Mouse (Mus musculus): Measurements from ENCODE around the gene Psmd6. TPM values are rescaled to one million over a fixed set of nuclear protein-coding genes. Genes with fewer than 3 reads are reported as not detected.

The Psmd6 gene
- 213 and 218 TPM in 2 replicates for polyA plus RNA-seq (2015; fragmentation: Nextera tagmentation; extraction: Ambion mirVana)

- Histone ChIP-seq H3K27me3 (ENCODE audit: control insufficient read depth, insufficient read depth, low read length) (no peaks in the 10 kb centered on the region), H3K4me3 (replicated peaks; ENCODE audit: low read length) (peak within 1 kb of the TSS; percentile 69), H3K36me3 (ENCODE audit: control insufficient read depth, insufficient read depth, low read length) (peaks cover 9% of the 10 kb centered on the region; the same call in 1 of the 2 replicates), H3K9ac (ENCODE audit: low read length) (peak within 1 kb of the TSS; percentile 98), H3K4me1 (ENCODE audit: control insufficient read depth, insufficient read depth, low read length) (peaks cover 10% of the 10 kb centered on the region; the same call in 1 of the 2 replicates), H3K27ac (ENCODE audit: low read length) (peak within 1 kb of the TSS; percentile 75), H3K9me3 (replicated peaks; ENCODE audit: control insufficient read depth, low read length) (no peaks in the 10 kb centered on the region), H3K4me2 (ENCODE audit: low read depth, low read length) (peak within 1 kb of the TSS; percentile 89)
- ATAC-seq (ENCODE audit: insufficient read depth, low FRiP score): peak; percentile 95
- WGBS: 1% methylated on average over 68 of the region's 68 CpGs
Observed at GRCm38 (mm10) chr14:14120230-14121096, at the start of gene Psmd6. Gene Psmd6 (minus strand): TSS chr14:14120984.

GRCm38 (mm10) chr14:14110710-14111109, 10.1 kb downstream of the Psmd6 start:
- Histone ChIP-seq H3K4me2 (ENCODE audit: low read depth, low read length) (no peak overlapping the region), H3K27me3 (ENCODE audit: control insufficient read depth, insufficient read depth, low read length) (no peaks in the 10 kb centered on the region), H3K4me1 (ENCODE audit: control insufficient read depth, insufficient read depth, low read length) (no peaks in the 10 kb centered on the region), H3K27ac (ENCODE audit: low read length) (no peak overlapping the region), H3K9me3 (replicated peaks; ENCODE audit: control insufficient read depth, low read length) (no peaks in the 10 kb centered on the region), H3K4me3 (replicated peaks; ENCODE audit: low read length) (no peak overlapping the region), H3K9ac (ENCODE audit: low read length) (no peak overlapping the region), H3K36me3 (ENCODE audit: control insufficient read depth, insufficient read depth, low read length) (peaks cover 15% of the 10 kb centered on the region)
- 81% methylated on average over 4 of the region's 4 CpGs for whole genome bisulfite sequencing
- ATAC-seq (ENCODE audit: insufficient read depth, low FRiP score): no peak

GRCm38 (mm10) chr14:14104930-14105318, 15.9 kb downstream of the Psmd6 start:
- Histone ChIP-seq H3K4me3 (replicated peaks; ENCODE audit: low read length) (no peak overlapping the region), H3K27ac (ENCODE audit: low read length) (no peak overlapping the region), H3K9ac (ENCODE audit: low read length) (no peak overlapping the region), H3K36me3 (ENCODE audit: control insufficient read depth, insufficient read depth, low read length) (0 out of 2 replicates have a peak, but pooled peaks cover 9% of the 10 kb centered on the region), H3K4me2 (ENCODE audit: low read depth, low read length) (no peak overlapping the region), H3K27me3 (ENCODE audit: control insufficient read depth, insufficient read depth, low read length) (no peaks in the 10 kb centered on the region), H3K4me1 (ENCODE audit: control insufficient read depth, insufficient read depth, low read length) (no peaks in the 10 kb centered on the region), H3K9me3 (replicated peaks; ENCODE audit: control insufficient read depth, low read length) (no peaks in the 10 kb centered on the region)
- ATAC-seq (ENCODE audit: insufficient read depth, low FRiP score): no peak
- 47% methylated on average over 2 of the region's 2 CpGs for WGBS

GRCm38 (mm10) chr14:14104213-14104929, 16.4 kb downstream of the Psmd6 start:
- H3K9ac ChIP-seq (ENCODE audit: low read length): no peak overlapping the region
- no peak for ATAC-seq (ENCODE audit: insufficient read depth, low FRiP score)
- no peak overlapping the region for H3K4me2 ChIP-seq (ENCODE audit: low read depth, low read length)
- no peaks in the 10 kb centered on the region for H3K9me3 ChIP-seq (replicated peaks; ENCODE audit: control insufficient read depth, low read length)
- no peak overlapping the region for H3K4me3 ChIP-seq (replicated peaks; ENCODE audit: low read length)
- WGBS: 49% methylated on average over 13 of the region's 13 CpGs
- no peaks in the 10 kb centered on the region for H3K27me3 ChIP-seq (ENCODE audit: control insufficient read depth, insufficient read depth, low read length)
- H3K27ac ChIP-seq (ENCODE audit: low read length): no peak overlapping the region
- no peaks in the 10 kb centered on the region for H3K4me1 ChIP-seq (ENCODE audit: control insufficient read depth, insufficient read depth, low read length)
- H3K36me3 ChIP-seq (ENCODE audit: control insufficient read depth, insufficient read depth, low read length): 0 out of 2 replicates have a peak, but pooled peaks cover 9% of the 10 kb centered on the region

DNA sequence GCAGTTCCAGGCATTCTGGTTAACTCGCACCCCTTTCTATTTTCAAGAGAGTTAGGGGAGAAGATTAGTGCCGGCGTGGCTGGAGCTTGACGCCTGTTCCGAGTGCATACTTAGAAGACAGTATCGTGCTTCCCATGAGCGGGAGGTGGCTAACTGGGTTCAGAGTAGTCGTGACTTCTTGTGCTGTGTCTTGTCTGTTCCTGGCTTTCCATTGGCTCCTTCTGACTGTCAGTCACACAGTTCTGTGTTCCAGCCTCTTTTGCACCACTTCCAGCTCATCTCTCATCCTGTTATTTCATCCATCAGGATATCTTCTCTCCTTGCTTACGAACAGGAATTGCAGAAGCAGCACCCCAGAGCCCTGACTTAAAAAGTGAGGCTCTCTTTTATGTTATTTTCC, 19.5 kb downstream of the Psmd6 start:
- Histone ChIP-seq H3K4me2 (ENCODE audit: low read depth, low read length) (no peak overlapping the region), H3K27me3 (ENCODE audit: control insufficient read depth, insufficient read depth, low read length) (no peaks in the 10 kb centered on the region), H3K36me3 (ENCODE audit: control insufficient read depth, insufficient read depth, low read length) (0 out of 2 replicates have a peak, but pooled peaks cover 13% of the 10 kb centered on the region), H3K27ac (ENCODE audit: low read length) (no peak overlapping the region), H3K4me1 (ENCODE audit: control insufficient read depth, insufficient read depth, low read length) (no peaks in the 10 kb centered on the region), H3K9ac (ENCODE audit: low read length) (no peak overlapping the region), H3K4me3 (replicated peaks; ENCODE audit: low read length) (no peak overlapping the region), H3K9me3 (replicated peaks; ENCODE audit: control insufficient read depth, low read length) (no peaks in the 10 kb centered on the region)
- ATAC-seq (ENCODE audit: insufficient read depth, low FRiP score): no peak
- 88% methylated on average over 9 of the region's 9 CpGs for WGBS

DNA sequence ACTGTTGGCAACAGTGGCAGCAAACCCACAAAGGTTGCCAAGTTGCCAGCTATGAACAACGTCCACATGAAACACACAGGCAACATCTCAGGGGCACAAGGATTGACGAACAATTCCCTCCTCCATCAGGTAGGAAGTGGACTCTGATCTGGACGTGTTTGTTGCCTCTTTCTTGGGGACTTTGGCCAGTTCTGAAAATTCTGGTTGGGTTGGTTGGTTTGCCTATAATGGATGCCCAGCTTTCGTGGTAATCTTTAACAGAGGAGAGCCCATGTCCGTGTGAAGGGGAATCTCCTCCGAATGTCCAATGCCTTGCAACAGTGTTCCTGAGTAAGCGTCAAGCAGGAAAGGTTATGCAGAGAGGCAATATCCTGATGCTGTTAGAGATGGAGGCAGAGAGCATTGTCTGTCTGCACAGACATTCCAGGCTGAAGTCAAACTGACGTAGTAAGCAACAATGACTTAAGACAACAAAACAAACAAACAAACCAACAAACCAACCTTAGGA, 20.0 kb downstream of the Psmd6 start:
- H3K9me3 ChIP-seq (replicated peaks; ENCODE audit: control insufficient read depth, low read length): no peaks in the 10 kb centered on the region
- H3K36me3 ChIP-seq (ENCODE audit: control insufficient read depth, insufficient read depth, low read length): peaks cover 16% of the 10 kb centered on the region; the same call in 1 of the 2 replicates
- no peak for ATAC-seq (ENCODE audit: insufficient read depth, low FRiP score)
- H3K9ac ChIP-seq (ENCODE audit: low read length): no peak overlapping the region
- H3K27ac ChIP-seq (ENCODE audit: low read length): no peak overlapping the region
- H3K4me2 ChIP-seq (ENCODE audit: low read depth, low read length): no peak overlapping the region
- H3K4me1 ChIP-seq (ENCODE audit: control insufficient read depth, insufficient read depth, low read length): no peaks in the 10 kb centered on the region
- 87% methylated on average over 8 of the region's 8 CpGs for WGBS
- H3K4me3 ChIP-seq (replicated peaks; ENCODE audit: low read length): no peak overlapping the region
- H3K27me3 ChIP-seq (ENCODE audit: control insufficient read depth, insufficient read depth, low read length): no peaks in the 10 kb centered on the region

- Histone ChIP-seq H3K27ac (ENCODE audit: low read length) (no peak overlapping the region), H3K4me2 (ENCODE audit: low read depth, low read length) (no peak overlapping the region), H3K9ac (ENCODE audit: low read length) (no peak overlapping the region), H3K9me3 (replicated peaks; ENCODE audit: control insufficient read depth, low read length) (no peaks in the 10 kb centered on the region), H3K4me1 (ENCODE audit: control insufficient read depth, insufficient read depth, low read length) (no peaks in the 10 kb centered on the region), H3K4me3 (replicated peaks; ENCODE audit: low read length) (no peak overlapping the region), H3K36me3 (ENCODE audit: control insufficient read depth, insufficient read depth, low read length) (peaks cover 16% of the 10 kb centered on the region; the same call in 1 of the 2 replicates), H3K27me3 (ENCODE audit: control insufficient read depth, insufficient read depth, low read length) (no peaks in the 10 kb centered on the region)
- peak; percentile 63; the same call in 1 of the 2 replicates for ATAC-seq (ENCODE audit: insufficient read depth, low FRiP score)
- WGBS: 30% methylated on average over 10 of the region's 10 CpGs
Observed at GRCm38 (mm10) chr14:14098330-14098980, 22.3 kb downstream of the Psmd6 start.

- ATAC-seq (ENCODE audit: insufficient read depth, low FRiP score): no peak
- whole genome bisulfite sequencing: 95% methylated on average over 6 of the region's 6 CpGs
- H3K4me1 ChIP-seq (ENCODE audit: control insufficient read depth, insufficient read depth, low read length): no peaks in the 10 kb centered on the region
Observed at GRCm38 (mm10) chr14:14090571-14090970, 30.2 kb downstream of the Psmd6 start.

More at GRCm38 (mm10) chr14:14090571-14090970, 30.2 kb downstream of the Psmd6 start:
- H3K4me3 ChIP-seq (replicated peaks; ENCODE audit: low read length): no peak overlapping the region
- no peaks in the 10 kb centered on the region for H3K27me3 ChIP-seq (ENCODE audit: control insufficient read depth, insufficient read depth, low read length)
- no peak overlapping the region for H3K27ac ChIP-seq (ENCODE audit: low read length)
- no peak overlapping the region for H3K4me2 ChIP-seq (ENCODE audit: low read depth, low read length)
- no peak overlapping the region for H3K9ac ChIP-seq (ENCODE audit: low read length)
- H3K36me3 ChIP-seq (ENCODE audit: control insufficient read depth, insufficient read depth, low read length): peaks cover 14% of the 10 kb centered on the region
- no peaks in the 10 kb centered on the region for H3K9me3 ChIP-seq (replicated peaks; ENCODE audit: control insufficient read depth, low read length)

Measured in stomach, embryonic 16.5 days (tissue).